Mouse (Mus musculus) heart, adult 2 months (tissue): ENCODE measurements around the gene 1700086D15Rik.

Source experiments
- CTCF ChIP-seq: fragments of 200-600 bp; IDR thresholded peaks from 2 replicates; pipeline ENCODE4 v1.8.1; 2022; ENCODE audit warnings: antibody characterized with exemption, mild to moderate bottlenecking, moderate library complexity
- EP300 ChIP-seq: fragments of 200-500 bp; IDR thresholded peaks from 2 replicates; pipeline ENCODE4 v1.6.1; 2011; ENCODE audit warnings: low read depth, low read length, control low read depth; ENCODE audit not compliant: insufficient read depth
- POLR2A ChIP-seq: fragments of 200-500 bp; IDR thresholded peaks from 2 replicates; pipeline ENCODE4 v1.6.1; 2011; ENCODE audit warnings: mild to moderate bottlenecking, low read depth, low read length, control low read depth; ENCODE audit not compliant: insufficient read depth

DNA sequence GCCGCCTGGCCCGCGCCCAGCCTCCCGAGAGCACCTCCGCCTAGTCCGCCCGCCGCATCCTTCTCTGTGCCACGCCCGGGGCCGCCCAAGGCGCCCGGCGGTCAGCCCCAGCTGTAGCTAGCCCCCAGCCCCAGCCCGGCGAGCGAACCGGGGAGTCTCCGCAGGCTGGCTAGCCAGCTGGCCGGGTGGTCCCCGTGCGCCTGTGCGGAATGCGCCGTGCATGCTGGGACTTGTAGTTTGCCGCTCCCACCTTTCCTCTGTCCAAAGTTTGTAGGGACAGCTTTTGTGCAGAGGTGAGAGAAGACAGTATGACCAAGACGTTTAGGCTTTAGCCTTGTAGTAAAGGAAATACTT is 3.1 kb upstream of the 1700086D15Rik start, which contains the start of gene Arhgap44:
- TF ChIP-seq CTCF = no peak
- TF ChIP-seq POLR2A = 0 out of 2 replicates have a peak, but pooled peaks have one; percentile 37
- no peak for TF ChIP-seq EP300
